Mouse (Mus musculus): Measurements from ENCODE around the gene Abcb9. TPM values are rescaled to one million over a fixed set of nuclear protein-coding genes. Genes with fewer than 3 reads are reported as not detected.

Gene Abcb9
- polyA plus RNA-seq, 1 experiment from 2014 or later: 4.0 TPM

DNA sequence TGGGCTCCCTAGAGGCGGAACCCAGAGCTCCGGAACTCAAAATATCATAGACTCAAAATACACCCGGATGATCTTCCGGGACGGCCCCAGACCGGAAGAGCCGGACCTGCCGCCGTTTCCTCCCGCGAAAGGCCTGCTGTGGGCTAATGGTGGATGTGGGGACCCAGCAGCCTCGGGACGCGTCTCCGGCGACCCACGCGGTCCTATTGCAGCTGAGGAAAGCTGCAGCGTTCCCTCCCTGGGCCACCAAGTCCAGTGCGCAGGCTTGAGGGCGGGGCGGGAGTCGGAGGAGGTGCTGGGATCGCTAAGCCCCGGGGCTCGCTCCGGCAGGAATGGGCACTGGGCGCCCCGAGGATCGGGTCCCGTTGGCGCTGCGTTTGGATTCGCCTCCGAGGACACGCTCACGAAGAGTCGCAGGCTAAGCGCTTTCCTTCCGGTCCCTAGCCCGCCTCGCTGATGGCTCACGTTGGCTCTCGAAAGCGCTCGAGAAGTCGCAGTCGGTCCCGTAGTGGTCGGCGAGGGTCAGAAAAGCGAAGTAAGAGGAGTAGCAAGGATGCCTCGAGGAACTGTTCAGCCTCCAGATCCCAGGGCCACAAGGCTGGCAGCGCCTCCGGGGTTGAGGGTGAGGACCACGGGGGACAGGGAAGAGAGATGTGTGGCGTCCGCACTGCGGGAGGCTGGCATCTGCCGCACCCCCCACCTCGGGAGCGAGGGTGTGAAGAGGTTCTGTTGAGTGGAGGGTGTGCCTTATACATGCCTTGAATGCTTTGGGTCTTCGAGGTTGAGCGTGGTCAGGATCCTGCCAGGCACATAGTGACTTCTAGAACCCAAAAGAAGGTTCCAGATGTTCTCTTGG is 20.6 kb upstream of the Abcb9 start, which contains the start of gene Arl6ip4:
Gene Arl6ip4, plus strand, starts transcription at position 100 of the 856 bp plus-strand sequence.
- Histone ChIP-seq H3K9me3 (ENCODE audit: control insufficient read depth) (no peaks in the 10 kb centered on the region), H3K4me1 (replicated peaks; ENCODE audit: control insufficient read depth, insufficient read depth, low read length) (peaks cover 6% of the 10 kb centered on the region; the same call in 1 of the 2 replicates), H3K27ac (ENCODE audit: low read depth, low read length) (peak within 1 kb of the TSS; percentile 81; the same call in 1 of the 2 replicates), H3K27me3 (replicated peaks; ENCODE audit: control insufficient read depth, insufficient read depth, low read length) (no peaks in the 10 kb centered on the region), H3K4me3 (ENCODE audit: low read depth, low read length) (peak within 1 kb of the TSS; percentile 99), H3K4me2 (replicated peaks; ENCODE audit: low read depth) (peak within 1 kb of the TSS; percentile 96), H3K36me3 (ENCODE audit: control insufficient read depth, insufficient read depth) (peaks cover 47% of the 10 kb centered on the region), H3K9ac (ENCODE audit: low read depth, low read length) (peak within 1 kb of the TSS; percentile 95)
- TF ChIP-seq CTCF (IDR thresholded peaks at IDR 0.05; ENCODE audit: low read depth): no peak
- under 1% methylated on average over 64 of the region's 64 CpGs for WGBS
- no peak for ATAC-seq

DNA sequence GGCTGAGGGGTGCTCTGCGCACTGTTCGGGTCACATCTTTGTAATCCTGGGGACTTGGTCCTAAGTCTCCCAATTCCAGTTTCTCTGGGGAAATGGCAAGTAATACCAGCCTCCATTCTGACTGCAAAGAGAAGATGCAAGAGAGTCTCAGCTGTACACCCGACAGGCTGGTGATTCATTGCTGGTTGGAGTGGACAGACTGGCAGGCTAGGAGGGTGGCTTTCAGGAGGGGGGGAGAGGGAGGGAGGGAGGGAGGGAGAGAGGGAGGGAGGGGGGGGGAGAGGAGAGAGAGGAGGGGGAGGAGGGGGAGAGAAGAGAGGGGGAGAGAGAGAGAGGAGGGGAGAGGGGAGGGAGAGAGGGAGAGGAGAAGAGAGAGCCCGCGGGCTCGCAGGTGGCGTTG is 19.9 kb upstream of the Abcb9 start:
- Histone ChIP-seq H3K36me3 (ENCODE audit: control insufficient read depth, insufficient read depth) (peaks cover 42% of the 10 kb centered on the region), H3K4me2 (replicated peaks; ENCODE audit: low read depth) (peak overlapping the region; percentile 96), H3K27ac (ENCODE audit: low read depth, low read length) (peak overlapping the region; percentile 81; the same call in 1 of the 2 replicates), H3K4me3 (ENCODE audit: low read depth, low read length) (peak overlapping the region; percentile 99), H3K4me1 (replicated peaks; ENCODE audit: control insufficient read depth, insufficient read depth, low read length) (peaks cover 6% of the 10 kb centered on the region; the same call in 1 of the 2 replicates), H3K9me3 (ENCODE audit: control insufficient read depth) (no peaks in the 10 kb centered on the region), H3K27me3 (replicated peaks; ENCODE audit: control insufficient read depth, insufficient read depth, low read length) (no peaks in the 10 kb centered on the region), H3K9ac (ENCODE audit: low read depth, low read length) (peak overlapping the region; percentile 95)
- ATAC-seq: no peak
- 21% methylated on average over 7 of the region's 7 CpGs for WGBS
- TF ChIP-seq CTCF (IDR thresholded peaks at IDR 0.05; ENCODE audit: low read depth): no peak

DNA sequence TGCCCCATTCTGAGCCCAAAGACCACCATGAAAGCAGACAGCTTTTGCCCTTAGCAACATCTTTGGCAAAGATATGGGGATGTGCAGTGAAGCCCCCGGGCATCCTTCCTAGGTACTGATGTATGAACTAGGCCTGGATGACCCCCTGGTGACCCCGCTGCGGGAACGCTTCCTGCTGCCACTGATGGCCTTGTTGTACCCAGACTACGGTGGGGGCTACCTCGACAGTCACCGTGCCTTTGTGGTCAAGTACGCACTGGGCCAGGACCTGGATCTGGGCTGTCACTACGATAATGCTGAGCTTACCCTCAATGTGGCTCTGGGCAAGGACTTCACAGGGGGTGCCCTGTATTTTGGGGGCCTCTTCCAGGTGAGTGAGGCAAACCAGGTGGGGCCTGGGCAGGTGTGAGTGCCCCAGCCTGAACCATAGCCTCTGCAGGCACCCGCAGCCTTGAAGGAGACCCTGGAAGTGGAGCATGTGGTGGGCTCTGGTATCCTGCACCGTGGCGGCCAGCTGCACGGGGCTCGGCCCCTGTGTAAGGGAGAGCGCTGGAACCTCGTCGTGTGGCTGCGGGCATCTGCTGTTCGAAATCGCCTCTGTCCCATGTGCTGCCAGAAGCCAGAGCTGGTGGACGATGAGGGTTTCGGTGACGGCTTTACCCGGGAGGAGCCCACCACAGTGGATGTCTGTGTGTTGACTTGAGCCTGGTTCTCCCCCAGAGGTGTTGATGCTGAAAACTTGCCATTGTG is 18.9 kb upstream of the Abcb9 start:
- TF ChIP-seq CTCF (IDR thresholded peaks at IDR 0.05; ENCODE audit: low read depth): no peak
- H3K4me1 ChIP-seq (replicated peaks; ENCODE audit: control insufficient read depth, insufficient read depth, low read length): peaks cover 6% of the 10 kb centered on the region; the same call in 1 of the 2 replicates
- no peak overlapping the region for H3K27ac ChIP-seq (ENCODE audit: low read depth, low read length)
- peaks cover 32% of the 10 kb centered on the region for H3K36me3 ChIP-seq (ENCODE audit: control insufficient read depth, insufficient read depth)
- H3K4me2 ChIP-seq (replicated peaks; ENCODE audit: low read depth): no peak overlapping the region
- no peaks in the 10 kb centered on the region for H3K9me3 ChIP-seq (ENCODE audit: control insufficient read depth)
- WGBS: 93% methylated on average over 24 of the region's 24 CpGs
- no peak overlapping the region for H3K9ac ChIP-seq (ENCODE audit: low read depth, low read length)
- no peaks in the 10 kb centered on the region for H3K27me3 ChIP-seq (replicated peaks; ENCODE audit: control insufficient read depth, insufficient read depth, low read length)
- H3K4me3 ChIP-seq (ENCODE audit: low read depth, low read length): no peak overlapping the region
- no peak for ATAC-seq

DNA sequence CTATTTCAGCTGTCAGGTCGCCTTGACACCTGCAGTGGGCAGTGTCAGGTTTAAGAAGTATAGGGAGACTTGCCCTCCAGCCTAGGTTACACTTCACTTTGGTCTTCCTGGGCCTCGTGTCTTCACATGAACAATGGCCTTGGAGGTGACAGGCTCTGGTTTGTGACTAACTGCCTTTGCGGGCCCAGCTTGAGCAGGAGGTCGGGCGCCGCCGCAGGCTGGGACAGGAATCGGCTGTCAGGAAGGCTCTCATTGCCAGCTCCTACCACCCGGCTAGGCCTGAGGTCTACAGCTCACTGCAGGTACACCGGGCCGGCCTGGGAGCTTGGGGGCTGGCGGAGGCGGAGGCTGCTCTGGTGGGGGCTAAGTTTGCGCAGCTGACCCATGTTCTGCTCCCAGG is 17.4 kb upstream of the Abcb9 start:
- TF ChIP-seq CTCF (IDR thresholded peaks at IDR 0.05; ENCODE audit: low read depth): peak; percentile 75
- no peaks in the 10 kb centered on the region for H3K9me3 ChIP-seq (ENCODE audit: control insufficient read depth)
- H3K4me1 ChIP-seq (replicated peaks; ENCODE audit: control insufficient read depth, insufficient read depth, low read length): peaks cover 6% of the 10 kb centered on the region; the same call in 1 of the 2 replicates
- no peak for ATAC-seq
- H3K27ac ChIP-seq (ENCODE audit: low read depth, low read length): peak overlapping the region; percentile 83
- 19% methylated on average over 14 of the region's 14 CpGs for WGBS
- H3K36me3 ChIP-seq (ENCODE audit: control insufficient read depth, insufficient read depth): peaks cover 20% of the 10 kb centered on the region; the same call in 1 of the 2 replicates
- H3K9ac ChIP-seq (ENCODE audit: low read depth, low read length): peak overlapping the region; percentile 61
- H3K27me3 ChIP-seq (replicated peaks; ENCODE audit: control insufficient read depth, insufficient read depth, low read length): no peaks in the 10 kb centered on the region
- H3K4me3 ChIP-seq (ENCODE audit: low read depth, low read length): peak overlapping the region; percentile 79
- peak overlapping the region; percentile 91 for H3K4me2 ChIP-seq (replicated peaks; ENCODE audit: low read depth)

DNA sequence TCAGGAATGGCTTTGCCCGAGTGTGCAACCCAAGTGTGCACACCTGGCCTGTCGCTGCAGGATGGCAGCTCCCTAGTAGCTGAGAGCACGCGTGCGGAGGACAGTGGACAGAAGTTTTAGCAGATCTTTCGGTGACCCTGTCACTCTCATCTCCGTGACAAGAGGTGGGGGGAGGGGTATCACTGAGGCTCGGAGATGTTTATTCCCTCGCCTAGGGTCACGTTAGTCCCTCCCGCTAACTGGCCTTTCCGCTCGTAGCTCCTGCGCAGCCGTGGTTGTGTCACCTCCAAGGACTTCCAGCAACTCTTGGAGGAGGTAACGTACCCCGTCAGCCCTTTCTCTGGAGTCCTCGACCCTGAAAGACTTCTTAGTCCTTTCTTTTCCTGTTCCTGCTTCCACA is 16.9 kb upstream of the Abcb9 start:
- TF ChIP-seq CTCF (IDR thresholded peaks at IDR 0.05; ENCODE audit: low read depth): no peak
- WGBS: 3% methylated on average over 18 of the region's 18 CpGs
- Histone ChIP-seq H3K36me3 (ENCODE audit: control insufficient read depth, insufficient read depth) (peaks cover 15% of the 10 kb centered on the region; the same call in 1 of the 2 replicates), H3K27ac (ENCODE audit: low read depth, low read length) (peak overlapping the region; percentile 83), H3K4me1 (replicated peaks; ENCODE audit: control insufficient read depth, insufficient read depth, low read length) (peaks cover 6% of the 10 kb centered on the region; the same call in 1 of the 2 replicates), H3K9me3 (ENCODE audit: control insufficient read depth) (no peaks in the 10 kb centered on the region), H3K27me3 (replicated peaks; ENCODE audit: control insufficient read depth, insufficient read depth, low read length) (no peaks in the 10 kb centered on the region), H3K4me2 (replicated peaks; ENCODE audit: low read depth) (peak overlapping the region; percentile 91), H3K9ac (ENCODE audit: low read depth, low read length) (peak overlapping the region; percentile 61), H3K4me3 (ENCODE audit: low read depth, low read length) (peak overlapping the region; percentile 79)
- peak; percentile 1; the same call in 1 of the 2 replicates for ATAC-seq

All from intestine, postnatal 0 days (tissue).